Mouse (Mus musculus) adrenal gland (tissue): ENCODE measurements around the gene Crygn.
"Not testable (repeated sequence)": the region's sequence is repeated elsewhere in the genome, so short reads cannot be mapped to it uniquely, and the experiment has no call there.

Experiments used
- intact Hi-C: fragments of 180-260 bp; cut with DNase I; formaldehyde crosslinking; loops from one replicate; pipeline ENCODE4 v1.15.1; 2025
- long read RNA-seq, 2 experiments: library from polyadenylated mRNA; unstranded; transcript quantifications; one replicate each; pipeline ENCODE4 v2.0.0; 2020; ENCODE audit warnings: borderline replicate concordance in 1 of 2; ENCODE audit not compliant: insufficient replicate concordance in 1 of 2

Crygn gene
- long read RNA-seq, experiment 1, partial matches to known transcripts: 0 of 1 reads
- long read RNA-seq, experiment 1, other reads (novel, unspliced or antisense): 0 of 1 reads
- long read RNA-seq, experiment 2, partial matches to known transcripts: 0 of 1 reads
- long read RNA-seq, experiment 2, other reads (novel, unspliced or antisense): 1 of 1 reads

- intact Hi-C loops: no loop called here
Observed at GRCm38 (mm10) chr5:24757816-24758215, at the start of gene Crygn. Gene Crygn, minus strand, starts transcription at chr5:24758008.

DNA sequence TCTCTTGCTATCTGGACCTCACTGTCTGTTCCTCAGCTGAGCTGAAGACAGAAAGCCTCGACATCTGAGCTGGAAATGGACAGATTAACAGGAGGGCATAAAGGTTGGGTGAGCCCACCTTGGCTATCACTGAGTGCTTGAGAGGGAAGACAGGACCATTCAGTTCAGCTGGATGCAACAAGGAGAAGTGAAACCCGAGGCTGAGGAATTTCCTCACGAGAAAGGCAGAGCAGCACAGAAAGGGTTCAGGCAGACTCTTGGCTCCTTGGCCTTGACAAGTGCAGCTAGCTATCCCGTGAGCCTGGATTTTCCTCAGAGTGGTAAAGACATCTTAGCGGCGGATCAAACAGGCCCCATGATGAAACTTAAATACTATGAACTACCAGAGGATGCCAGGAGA lies 47.4 kb upstream of the Crygn start:
- intact Hi-C loops: no loop called here

- intact Hi-C loops: loop anchor here (5.0 kb wide), 1 partner anchor 33 kb away; no protein-coding TSS in a partner anchor
Observed at GRCm38 (mm10) chr5:24804661-24805060, 46.9 kb upstream of the Crygn start.

DNA sequence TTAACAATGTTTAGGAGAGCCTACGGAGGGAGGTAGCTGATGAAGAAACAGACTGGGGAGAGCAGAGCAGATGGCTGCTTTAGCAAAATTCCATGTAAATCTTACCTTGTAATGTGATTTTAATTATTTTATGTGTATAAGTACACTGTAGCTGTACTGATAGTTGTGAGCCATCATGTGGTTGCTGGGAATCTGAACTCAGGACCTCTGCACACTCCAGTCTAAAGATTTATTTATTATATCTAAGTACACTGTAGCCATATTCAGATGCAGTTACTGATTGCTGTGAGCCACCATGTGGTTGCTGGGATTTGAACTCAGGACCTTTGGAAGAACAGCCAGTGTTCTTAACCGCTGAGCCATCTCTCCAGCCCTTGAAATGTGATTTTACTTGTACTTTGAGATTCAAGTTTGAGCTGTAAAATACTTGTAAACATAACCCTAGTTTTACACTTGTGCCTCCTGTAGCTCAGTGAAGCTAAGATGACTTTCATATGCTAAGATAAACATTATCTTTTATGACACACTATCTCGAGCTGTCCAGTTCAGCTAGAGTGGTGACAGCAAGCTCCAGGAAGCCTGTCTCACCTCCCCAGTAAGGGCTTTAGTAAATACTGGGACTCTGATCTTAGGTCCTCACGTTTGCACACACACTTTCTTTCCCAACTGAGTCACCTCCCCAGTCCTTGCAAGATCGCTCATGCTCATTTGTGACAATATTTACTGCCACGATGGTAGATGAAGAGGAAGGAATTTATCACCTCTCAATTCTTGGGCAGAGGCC lies 44.2 kb upstream of the Crygn start:
- intact Hi-C loops: loop anchor here (5.0 kb wide), 1 partner anchor 35 kb away; no protein-coding TSS in a partner anchor

- intact Hi-C loops: loop anchor here (5.0 kb wide), 1 partner anchor 37 kb away; no protein-coding TSS in a partner anchor
Observed at GRCm38 (mm10) chr5:24800416-24800815, 42.6 kb upstream of the Crygn start.

DNA sequence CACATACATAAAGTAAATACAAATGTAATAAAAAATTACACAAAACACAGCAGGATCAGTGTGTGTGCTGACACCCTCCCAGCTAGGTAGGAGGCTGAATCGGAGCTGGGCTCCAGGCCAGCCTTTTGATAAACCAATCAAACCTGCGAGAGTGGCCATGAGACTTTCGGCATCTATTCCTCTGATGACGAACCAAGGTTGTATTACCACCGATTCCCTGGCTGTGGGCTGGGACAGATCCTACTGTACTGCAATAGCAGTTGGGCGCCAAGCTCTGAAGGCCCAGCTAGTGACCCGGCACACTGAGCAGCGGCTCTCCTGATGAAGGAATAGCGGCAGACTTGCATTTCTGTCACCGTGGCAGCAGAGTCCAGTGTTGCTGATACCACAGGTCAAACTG lies 40.8 kb upstream of the Crygn start:
- intact Hi-C loops: loop anchor here (10.0 kb wide), 1 partner anchor 216 kb away; no protein-coding TSS in a partner anchor

DNA sequence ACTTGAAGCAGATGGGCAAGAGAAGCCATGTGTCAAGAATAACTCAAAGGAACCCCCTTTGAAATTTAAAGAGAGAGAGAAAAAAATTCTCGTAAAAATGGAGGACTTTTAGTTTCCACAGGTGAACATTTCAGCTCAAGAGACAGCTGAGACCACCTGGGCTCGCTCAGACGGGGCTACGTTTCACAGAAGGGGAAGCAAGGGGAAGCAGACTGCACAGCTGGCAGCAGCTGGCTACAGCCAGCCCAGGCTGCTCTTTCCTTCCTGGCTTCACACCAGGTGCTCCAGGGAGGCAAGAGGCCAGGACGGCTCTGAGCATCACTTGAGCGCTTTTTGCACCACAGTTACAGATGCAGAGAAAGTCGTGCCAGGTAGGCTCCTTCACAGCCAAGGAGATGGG lies 40.0 kb upstream of the Crygn start:
- intact Hi-C loops: loop anchor here (10.0 kb wide), 1 partner anchor 217 kb away; no protein-coding TSS in a partner anchor

- intact Hi-C loops: loop anchor here (10.0 kb wide), 1 partner anchor 222 kb away; no protein-coding TSS in a partner anchor
Observed at GRCm38 (mm10) chr5:24792961-24793360, 35.2 kb upstream of the Crygn start.

DNA sequence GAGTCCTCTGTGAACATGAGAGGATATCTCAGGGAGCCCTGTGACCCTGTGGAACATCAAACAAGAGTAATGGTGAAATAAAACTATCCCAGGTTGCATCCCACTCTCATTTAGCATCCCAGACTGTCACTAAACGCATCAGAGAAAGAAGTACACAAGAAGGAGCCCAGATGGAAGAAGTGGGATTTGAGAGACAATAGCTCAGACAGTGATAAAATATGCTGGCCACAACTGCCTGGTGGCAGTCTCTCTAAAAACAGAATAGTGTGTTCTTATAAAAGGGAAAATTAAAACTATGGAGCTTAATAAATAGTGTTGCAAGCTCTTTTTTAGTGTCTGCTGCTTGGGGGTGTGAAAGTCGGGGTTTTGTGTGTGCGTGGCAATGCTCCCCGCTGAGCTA lies 25.1 kb upstream of the Crygn start:
- intact Hi-C loops: no loop called here

- intact Hi-C loops: loop anchor here (2.0 kb wide), 1 partner anchor 106 kb away; no protein-coding TSS in a partner anchor
Observed at GRCm38 (mm10) chr5:24781048-24781447, 23.2 kb upstream of the Crygn start.

DNA sequence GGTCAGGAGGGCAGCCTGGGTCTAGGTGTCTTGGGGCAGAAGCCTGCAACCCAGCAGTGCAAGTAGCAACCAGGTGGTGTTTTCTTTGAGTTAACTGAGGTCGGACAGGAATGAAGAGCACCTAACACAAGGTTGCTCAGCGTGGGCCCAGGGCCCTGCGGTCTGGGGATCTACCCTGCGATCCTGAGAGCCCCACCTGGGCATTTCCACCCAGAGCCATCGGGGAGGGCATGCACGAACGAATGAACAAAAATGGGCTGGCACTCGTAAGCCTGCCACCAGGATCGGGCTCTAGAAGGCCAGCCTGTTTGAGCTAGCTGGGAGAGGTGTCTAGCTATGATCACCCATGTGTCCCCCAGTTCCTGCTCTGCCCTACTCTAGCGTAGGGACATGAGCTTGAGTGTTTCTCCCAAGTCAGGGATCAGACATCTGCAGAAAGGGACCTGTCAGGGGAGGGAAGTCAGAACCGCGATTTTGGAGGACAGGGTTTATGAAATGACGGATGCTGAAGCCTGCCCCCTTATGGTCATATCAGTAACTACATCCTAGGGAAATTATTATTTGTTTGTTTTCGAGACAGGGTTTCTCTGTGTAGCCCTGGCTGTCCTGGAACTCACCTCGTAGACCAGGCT lies 22.2 kb upstream of the Crygn start:
- intact Hi-C loops: loop anchor here (2.0 kb wide), 1 partner anchor 105 kb away; no protein-coding TSS in a partner anchor

DNA sequence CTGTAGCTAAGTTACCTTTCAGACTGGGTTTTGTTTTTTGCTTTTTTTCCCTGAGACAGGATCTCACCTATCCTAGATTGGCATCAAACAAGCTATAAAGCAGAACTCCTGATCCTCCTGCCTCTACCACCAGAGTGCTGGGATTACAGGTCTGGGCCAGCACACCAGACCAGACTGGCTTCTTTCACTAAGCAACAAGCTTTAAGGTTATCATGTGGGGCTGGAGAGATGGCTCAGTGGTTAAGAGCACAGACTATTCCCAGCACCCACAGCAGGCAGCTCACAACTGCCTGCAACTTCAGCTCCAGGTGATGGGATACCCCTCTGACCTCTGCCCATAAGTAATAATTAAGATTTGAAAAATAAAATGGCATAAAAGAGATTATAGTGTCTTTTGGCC lies 21.5 kb upstream of the Crygn start:
- intact Hi-C loops: no loop called here

DNA sequence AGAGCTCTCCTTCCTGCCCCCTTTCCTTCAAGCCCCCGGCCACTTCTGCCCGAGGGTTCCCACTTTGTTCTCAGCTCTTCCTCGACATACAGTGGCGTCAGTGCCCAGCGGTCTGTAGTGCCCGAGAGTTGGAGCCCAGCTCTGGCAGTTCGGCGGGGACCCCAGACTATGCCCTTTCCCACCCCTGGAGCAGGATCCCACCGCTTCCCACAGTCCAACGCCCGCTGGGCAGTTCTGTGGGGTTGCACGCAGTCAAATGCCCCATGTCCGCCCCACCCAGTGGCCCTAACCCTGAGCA lies 21.0 kb upstream of the Crygn start:
- intact Hi-C loops: no loop called here

GRCm38 (mm10) chr5:24778082-24778842 lies 20.5 kb upstream of the Crygn start:
- intact Hi-C loops: no loop called here

GRCm38 (mm10) chr5:24776681-24777080 lies 18.9 kb upstream of the Crygn start:
- intact Hi-C loops: no loop called here

GRCm38 (mm10) chr5:24774549-24774948 lies 16.7 kb upstream of the Crygn start:
- intact Hi-C loops: not testable (repeated sequence)

DNA sequence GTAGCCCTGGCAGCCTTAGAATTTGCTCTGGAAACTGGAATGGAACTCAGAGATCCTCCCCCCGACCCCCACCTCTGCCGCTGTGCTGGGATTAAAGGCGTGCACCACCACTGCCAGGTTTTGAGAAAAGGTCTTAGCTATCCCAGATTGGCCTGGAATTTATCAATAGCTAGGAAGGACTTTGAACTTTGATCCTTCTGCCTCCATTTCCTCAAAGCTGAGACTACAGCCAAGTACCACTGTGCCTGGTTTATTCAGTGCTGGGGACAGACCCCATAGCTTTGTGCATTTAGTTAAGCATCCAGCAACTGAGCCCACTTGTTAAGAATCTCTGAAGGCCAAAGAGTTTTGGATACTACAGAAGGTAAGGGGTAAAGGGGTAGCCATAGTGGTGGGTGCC lies 877 bp downstream of the Crygn start:
- intact Hi-C loops: no loop called here

- intact Hi-C loops: no loop called here
Observed at GRCm38 (mm10) chr5:24752175-24752498, 5.7 kb downstream of the Crygn start.

DNA sequence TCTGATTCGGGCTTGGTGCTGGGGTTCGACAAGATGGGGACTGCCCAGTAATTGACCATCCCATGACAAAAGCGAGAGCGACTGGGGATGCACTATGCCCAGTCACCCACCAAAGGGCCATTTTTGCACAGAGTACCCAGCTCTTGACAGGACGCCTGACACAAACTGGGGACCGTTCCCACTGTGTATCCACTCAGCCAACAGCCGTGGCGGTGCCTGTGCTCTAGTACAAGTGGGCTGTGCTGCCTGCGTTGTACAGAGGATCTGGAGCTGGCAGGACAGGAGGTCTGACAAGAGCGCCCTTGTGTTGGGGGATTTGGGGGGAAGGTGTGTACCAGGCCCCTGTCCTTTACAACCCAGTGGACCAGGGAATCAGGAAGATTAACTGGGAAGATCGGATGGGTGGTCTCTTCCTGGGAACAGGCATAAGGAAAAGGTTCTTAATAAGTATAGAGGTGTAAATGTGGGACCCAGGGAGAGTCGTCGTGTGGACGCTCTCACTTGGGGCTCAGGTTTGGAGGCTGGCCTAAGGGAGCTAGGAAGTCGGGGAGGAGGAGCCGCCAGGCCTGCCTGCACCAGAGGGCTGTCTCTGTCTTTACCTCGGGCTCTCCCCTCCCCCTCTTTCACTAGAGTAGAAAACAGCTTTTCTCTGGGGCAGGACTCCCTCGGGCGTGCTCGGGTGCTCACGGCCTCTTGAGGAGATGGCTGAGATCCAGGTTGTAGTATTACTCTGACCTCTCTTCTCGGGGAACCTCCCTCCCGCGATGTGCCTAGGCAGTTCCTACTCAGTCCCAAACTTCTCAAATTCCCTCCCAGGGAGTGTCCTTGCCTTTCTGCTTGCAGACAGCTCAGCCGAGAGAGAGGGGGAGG lies 6.3 kb downstream of the Crygn start:
- intact Hi-C loops: no loop called here
